Mouse (Mus musculus) cerebellum, postnatal 10 days (tissue): ENCODE measurements around the gene Vezf1.

Experiments
- DNase-seq, 2 experiments: peaks; one replicate each; pipeline ENCODE4 v3.0.0; 2021; ENCODE audit warnings: mixed read lengths in 2 of 2

Gene Vezf1

GRCm38 (mm10) chr11:88126306-88126793, 58.3 kb downstream of the Vezf1 start:
- DNase-seq: peak in 1 of 2 experiments; percentile 60

GRCm38 (mm10) chr11:88128461-88128860, 60.4 kb downstream of the Vezf1 start:
- no peak for DNase-seq

GRCm38 (mm10) chr11:88129281-88129680, 61.2 kb downstream of the Vezf1 start:
- DNase-seq: no peak

- DNase-seq: peak; percentile 50 to 54
Observed at GRCm38 (mm10) chr11:88129935-88130334, 61.9 kb downstream of the Vezf1 start.

GRCm38 (mm10) chr11:88131847-88132246, 63.8 kb downstream of the Vezf1 start:
- peak; percentile 55 to 68 for DNase-seq
